Mouse (Mus musculus) neutrophil, adult 83 days (primary cell): ENCODE measurements around the gene Ccdc9. TPM values are rescaled to one million over a fixed set of nuclear protein-coding genes. Genes with fewer than 3 reads are reported as not detected.

Experiments used
- total RNA-seq, 2 experiments: library from RNA; stranded (reverse); gene quantifications; one replicate each; pipeline ENCODE4 v1.2.4; 2023

The Ccdc9 gene
- total RNA-seq = 100 to 1,000 TPM; 134 to 171 TPM

GRCm38 (mm10) chr7:16286026-16286961 is at the start of gene Ccdc9:
TSS of gene Ccdc9 (minus strand) at chr7:16286795.

DNA sequence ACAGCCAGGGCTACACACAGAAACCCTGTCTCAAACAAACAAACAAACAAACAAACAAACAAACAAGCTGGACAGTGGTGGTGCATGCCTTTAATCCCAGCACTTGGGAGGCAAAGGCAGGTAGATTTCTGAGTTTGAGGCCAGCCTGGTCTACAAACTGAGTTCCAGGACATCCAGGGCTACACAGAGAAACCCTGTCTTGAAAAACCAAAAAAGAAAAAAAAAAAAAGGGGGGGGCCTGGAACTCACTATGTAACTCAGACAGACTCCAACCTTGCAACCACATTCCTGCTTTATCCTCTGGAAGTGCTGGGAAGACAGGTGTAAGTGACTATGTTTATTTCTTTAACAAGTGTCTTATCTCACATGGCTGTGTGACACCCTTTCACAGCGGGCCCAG is 21.5 kb upstream of the Ccdc9 start, which contains the start of gene Bbc3:
Gene Bbc3, plus strand, starts transcription at position 301 of the 400 bp plus-strand sequence.

GRCm38 (mm10) chr7:16273081-16273765 is 13.4 kb downstream of the Ccdc9 start, which contains the start of gene Inafm1:
TSS of gene Inafm1 (minus strand) at chr7:16273617.

GRCm38 (mm10) chr7:16259110-16259590 is 27.4 kb downstream of the Ccdc9 start, which contains the start of gene C5ar1:
TSS of gene C5ar1 (minus strand) at chr7:16259540.

GRCm38 (mm10) chr7:16244067-16244466 is 42.5 kb downstream of the Ccdc9 start, which contains the start of gene C5ar2:
TSS of gene C5ar2 (minus strand) at chr7:16244154.

Other genes with a start within 250 kb of the Ccdc9 start
- 10 to 100 TPM; 24.9 to 29.6 TPM for gene Bicra, start 238.9 kb downstream of the Ccdc9 start, total RNA-seq
- gene Zfp541, start 225.0 kb downstream of the Ccdc9 start, total RNA-seq = under 1 TPM; 0.28 to 0.40 TPM
- gene Napa, start 188.3 kb downstream of the Ccdc9 start, total RNA-seq = 100 to 1,000 TPM; 121 to 141 TPM
- gene Kptn, start 166.9 kb downstream of the Ccdc9 start, total RNA-seq = 10 to 100 TPM; 15.0 to 19.8 TPM
- gene Slc8a2, start 157.0 kb downstream of the Ccdc9 start, total RNA-seq = not detected
- under 1 TPM in 1 of 2 experiments, not detected in 1; 0.31 TPM for gene Meis3, start 111.7 kb downstream of the Ccdc9 start, total RNA-seq
- 10 to 100 TPM; 21.4 to 24.2 TPM for gene Dhx34, start 64.8 kb downstream of the Ccdc9 start, total RNA-seq
- 10 to 100 TPM; 24.0 to 25.0 TPM for gene C5ar2, start 42.6 kb downstream of the Ccdc9 start, total RNA-seq
- 100 to 1,000 TPM; 318 to 350 TPM for gene C5ar1, start 27.3 kb downstream of the Ccdc9 start, total RNA-seq
- gene Inafm1, start 13.2 kb downstream of the Ccdc9 start, total RNA-seq = 10 to 100 TPM; 11.0 to 12.4 TPM
- gene Bbc3, start 21.6 kb upstream of the Ccdc9 start, total RNA-seq = 10 to 100 TPM; 24.8 to 27.5 TPM
- gene Sae1, start 101.0 kb upstream of the Ccdc9 start, total RNA-seq = 10 to 100 TPM; 56.1 to 57.2 TPM
- 10 to 100 TPM; 58.3 to 67.7 TPM for gene Zc3h4, start 114.1 kb upstream of the Ccdc9 start, total RNA-seq
- 10 to 100 TPM; 22.0 to 30.5 TPM for gene Tmem160, start 166.0 kb upstream of the Ccdc9 start, total RNA-seq
- not detected for gene Npas1, start 190.9 kb upstream of the Ccdc9 start, total RNA-seq